Mouse (Mus musculus) brown adipose tissue, adult 24 weeks (tissue): ENCODE measurements at regions not wholly inside any gene's neighbourhood (a gene's known extent, or its start where the extent isn't known, plus 50 kb on each side); places are given as distances from the start of the nearest gene placed in this dataset.
A peak's percentile ranks its signal among the peaks of the same experiment; 100 is the strongest.

ENCODE experiments used
- H3K27ac ChIP-seq: fragments of 200-500 bp; replicated peaks from 2 replicates; pipeline ENCODE4 v1.5.1; 2012; ENCODE audit warnings: low read depth, mild to moderate bottlenecking, low read length
- H3K4me1 ChIP-seq: fragments of 200-500 bp; 2 replicates; pipeline ENCODE4 v1.6.1; 2012; ENCODE audit warnings: low read length, mixed read lengths; ENCODE audit not compliant: control insufficient read depth, insufficient read depth, insufficient read length
- H3K4me3 ChIP-seq: fragments of 200-500 bp; 2 replicates; pipeline ENCODE4 v1.5.1; 2012; ENCODE audit warnings: low read depth, mild to moderate bottlenecking, low read length, moderate library complexity; ENCODE audit not compliant: insufficient read depth

DNA sequence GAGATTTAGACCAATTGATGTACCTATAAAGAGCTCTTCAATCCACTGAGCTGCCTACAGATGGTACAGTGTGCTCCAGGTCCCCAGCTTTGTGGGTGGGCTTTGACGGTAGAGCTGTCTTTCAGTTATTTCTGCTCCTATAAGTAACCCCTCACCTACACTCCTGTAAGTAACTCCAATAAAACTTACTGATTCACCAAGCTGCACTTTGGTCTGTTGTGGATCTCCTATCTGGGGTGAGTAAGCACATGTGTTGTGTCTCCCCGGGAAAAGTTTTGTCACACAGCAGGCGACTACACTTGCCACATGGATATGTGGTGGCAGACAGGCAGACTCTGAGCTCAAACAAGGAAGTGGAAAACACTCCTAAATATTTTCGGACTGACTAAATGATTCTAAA lies 70.4 kb upstream of the Tmem150c start:
- Histone ChIP-seq H3K27ac (no peak overlapping the region), H3K4me1 (no peaks in the 10 kb centered on the region), H3K4me3 (no peak overlapping the region)

- Histone ChIP-seq H3K27ac (no peak overlapping the region), H3K4me1 (no peaks in the 10 kb centered on the region), H3K4me3 (no peak overlapping the region)
Observed at GRCm38 (mm10) chr5:100227888-100228287, 68.3 kb upstream of the Tmem150c start.

DNA sequence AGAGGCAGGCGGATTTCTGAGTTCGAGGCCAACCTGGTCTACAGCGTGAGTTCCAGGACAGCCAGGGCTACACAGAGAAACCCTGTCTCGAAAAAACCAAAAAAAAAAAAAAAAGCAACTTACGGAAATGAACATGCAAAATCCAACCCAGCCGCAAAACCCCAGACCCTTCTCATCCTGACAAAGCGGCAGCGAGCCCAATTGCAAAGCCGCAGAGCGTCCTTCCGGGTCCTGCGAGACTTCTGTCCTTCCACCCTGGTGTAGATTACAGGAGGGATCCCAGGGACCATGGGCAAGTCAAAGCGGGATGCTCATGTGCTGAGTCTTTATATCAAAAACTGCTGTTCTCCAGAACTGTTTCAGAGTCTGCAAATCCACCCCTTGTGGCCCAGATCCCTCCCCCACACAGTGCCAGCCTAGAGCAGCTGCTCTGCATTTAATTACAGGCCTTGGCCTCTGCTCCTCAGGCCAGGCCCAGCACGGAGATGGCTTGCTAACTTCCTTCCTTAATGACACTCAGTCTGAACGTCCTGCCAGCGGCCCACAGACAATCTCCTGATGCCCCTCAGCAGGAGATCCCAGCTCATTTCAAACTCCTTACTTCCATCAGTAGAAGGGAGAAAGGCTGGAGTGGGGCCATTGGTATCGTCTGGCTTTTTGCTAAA lies 67.1 kb upstream of the Tmem150c start:
- H3K27ac ChIP-seq, result no peak overlapping the region
- H3K4me3 ChIP-seq, result no peak overlapping the region
- no peaks in the 10 kb centered on the region for H3K4me1 ChIP-seq

DNA sequence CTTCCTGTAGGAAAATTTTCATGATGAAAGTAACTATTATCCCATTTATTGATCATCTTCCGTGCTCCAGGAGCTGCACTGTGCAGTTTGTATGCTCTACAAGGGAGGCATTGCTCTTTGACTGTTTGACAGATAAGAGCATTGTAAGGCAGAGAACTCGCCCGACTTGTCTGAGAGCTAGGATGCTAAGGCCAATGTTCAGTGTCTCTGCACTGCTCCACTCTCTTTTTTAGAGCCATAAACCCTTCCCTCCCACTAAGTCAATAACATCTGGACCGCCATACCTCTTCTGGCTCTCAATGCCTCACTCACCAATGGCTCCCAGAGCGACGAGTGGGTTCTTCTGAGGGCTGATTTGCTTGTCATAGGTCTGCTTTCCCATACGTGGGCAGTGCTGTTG lies 65.9 kb upstream of the Tmem150c start:
- Histone ChIP-seq H3K4me1 (no peaks in the 10 kb centered on the region), H3K27ac (no peak overlapping the region), H3K4me3 (no peak overlapping the region)

DNA sequence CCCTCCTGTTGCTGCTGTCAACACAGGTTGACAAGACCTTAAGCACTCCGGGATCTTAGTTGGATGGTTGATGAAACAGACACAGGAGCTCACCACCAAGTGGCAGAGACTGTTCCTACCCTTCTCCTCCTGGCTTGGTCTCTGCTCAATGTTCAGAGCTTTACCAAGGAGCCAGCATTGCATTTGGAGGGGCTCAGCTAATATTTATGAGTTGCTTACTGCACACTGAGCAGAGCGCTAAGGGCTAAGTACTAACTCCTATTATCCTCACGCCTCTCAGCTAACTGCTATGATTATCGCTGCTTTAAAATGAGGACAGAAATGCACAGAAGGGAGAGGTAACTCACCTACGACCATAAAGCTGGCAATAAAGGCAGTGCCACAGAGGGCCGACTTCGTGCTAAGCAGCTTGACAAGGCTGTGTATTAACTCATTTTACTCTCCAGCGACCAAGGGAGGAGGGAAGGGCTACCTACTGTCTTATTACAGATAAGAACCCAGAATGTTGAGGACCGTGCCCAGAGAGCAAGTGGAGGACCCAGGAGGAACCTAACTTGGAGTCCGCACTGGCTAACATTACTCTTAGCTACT lies 65.3 kb upstream of the Tmem150c start:
- Histone ChIP-seq H3K4me3 (no peak overlapping the region), H3K27ac (no peak overlapping the region), H3K4me1 (no peaks in the 10 kb centered on the region)

- Histone ChIP-seq H3K4me1 (no peaks in the 10 kb centered on the region), H3K27ac (no peak overlapping the region), H3K4me3 (no peak overlapping the region)
Observed at GRCm38 (mm10) chr5:100221005-100221583, 61.5 kb upstream of the Tmem150c start.

- Histone ChIP-seq H3K4me1 (no peaks in the 10 kb centered on the region), H3K4me3 (no peak overlapping the region), H3K27ac (no peak overlapping the region)
Observed at GRCm38 (mm10) chr5:100220320-100220719, 60.7 kb upstream of the Tmem150c start.

DNA sequence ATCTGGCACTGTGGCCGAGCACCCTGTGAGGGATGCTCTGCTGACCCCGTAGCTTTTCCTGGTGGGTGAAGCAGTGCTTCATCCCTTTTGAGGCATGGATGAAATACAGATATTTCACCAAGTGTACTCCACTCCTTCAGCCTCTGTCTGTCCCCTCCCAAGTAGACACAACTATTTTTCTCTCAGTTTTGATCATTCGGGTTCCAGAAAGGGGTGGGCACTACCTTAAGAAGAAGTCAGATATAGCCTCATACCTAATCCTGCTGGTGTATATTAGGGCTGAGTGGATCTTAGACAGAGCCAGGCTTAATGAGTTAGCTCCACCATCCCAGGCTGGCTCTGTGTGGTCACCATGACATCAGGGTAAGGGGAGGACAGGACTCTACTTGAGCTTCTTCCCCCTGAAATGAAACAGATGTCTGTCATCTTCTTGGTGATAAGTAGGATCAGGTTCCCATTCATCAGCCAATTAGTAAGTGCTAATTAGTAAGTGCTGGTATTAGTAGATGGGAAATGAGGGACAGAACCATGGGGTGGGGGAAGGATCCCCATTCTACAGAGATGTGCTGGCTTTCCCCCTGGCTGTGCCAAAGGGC lies 58.7 kb upstream of the Tmem150c start:
- H3K27ac ChIP-seq, result no peak overlapping the region

DNA sequence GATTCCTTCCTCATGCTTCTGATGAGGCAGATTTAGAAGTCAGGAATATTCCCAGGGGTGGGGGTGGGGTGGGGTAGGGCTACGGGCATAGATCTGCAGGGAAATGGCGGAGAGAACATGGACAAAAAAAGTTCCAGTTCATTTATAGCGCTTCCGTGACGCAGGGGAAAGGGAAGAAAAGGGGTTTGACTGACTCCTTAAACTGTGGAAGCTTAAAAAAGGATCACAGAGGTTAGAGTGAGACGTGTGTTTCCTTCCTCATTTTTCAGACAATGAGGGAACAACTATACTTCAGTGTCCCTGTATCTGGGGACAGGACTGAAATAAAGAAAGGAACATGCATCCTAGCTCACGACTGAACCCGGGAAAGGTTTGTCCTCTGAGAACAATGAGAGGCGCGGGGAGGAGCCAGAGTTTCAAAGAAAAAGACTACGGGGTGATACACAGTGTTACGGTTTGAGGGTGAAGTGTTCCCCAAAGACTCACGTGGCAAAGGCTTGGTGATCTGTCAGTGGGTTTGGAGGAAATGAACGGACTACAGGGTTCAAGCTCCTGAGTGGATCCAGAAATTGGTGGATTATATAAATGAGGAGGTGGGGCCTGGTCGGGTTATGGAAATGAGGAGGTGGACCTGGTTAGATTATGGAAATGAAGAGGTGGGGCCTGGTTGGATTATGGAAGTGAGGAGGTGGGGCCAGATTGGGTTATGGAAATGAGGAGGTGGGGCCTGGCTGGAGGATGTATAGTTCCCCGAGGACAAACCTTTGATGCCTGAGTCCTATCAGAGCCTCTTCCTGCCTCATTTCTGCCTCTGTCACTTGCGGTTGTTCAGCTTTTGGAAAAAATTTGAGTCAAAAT lies 57.8 kb upstream of the Tmem150c start:
- no peak overlapping the region for H3K27ac ChIP-seq
- no peaks in the 10 kb centered on the region for H3K4me1 ChIP-seq
- H3K4me3 ChIP-seq, result peak overlapping the region; percentile 60

More for the DNA sequence above, 58.7 kb upstream of the Tmem150c start:
- Histone ChIP-seq H3K4me3 (no peak overlapping the region), H3K4me1 (no peaks in the 10 kb centered on the region)

DNA sequence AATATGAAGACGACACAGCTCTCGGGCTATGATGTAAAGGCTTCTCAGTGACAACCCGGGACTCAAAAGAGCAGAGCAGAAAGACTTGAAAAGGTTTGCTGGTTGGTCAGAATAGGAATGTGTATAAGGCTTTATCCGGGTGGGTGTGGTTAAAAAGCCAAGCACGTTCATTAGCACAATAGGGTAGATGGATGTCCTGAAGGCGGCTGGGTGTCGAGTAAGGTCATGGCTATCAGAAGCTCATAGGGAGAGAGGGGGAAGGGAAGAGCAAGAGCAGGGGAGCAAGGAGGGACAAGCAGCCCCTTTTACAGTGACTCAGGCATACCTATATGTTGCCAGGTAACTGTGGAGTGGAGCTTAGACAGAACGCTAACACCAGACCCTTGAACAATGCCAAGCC lies 54.3 kb upstream of the Tmem150c start:
- no peak overlapping the region for H3K4me3 ChIP-seq
- no peak overlapping the region for H3K27ac ChIP-seq
- H3K4me1 ChIP-seq, result no peaks in the 10 kb centered on the region

DNA sequence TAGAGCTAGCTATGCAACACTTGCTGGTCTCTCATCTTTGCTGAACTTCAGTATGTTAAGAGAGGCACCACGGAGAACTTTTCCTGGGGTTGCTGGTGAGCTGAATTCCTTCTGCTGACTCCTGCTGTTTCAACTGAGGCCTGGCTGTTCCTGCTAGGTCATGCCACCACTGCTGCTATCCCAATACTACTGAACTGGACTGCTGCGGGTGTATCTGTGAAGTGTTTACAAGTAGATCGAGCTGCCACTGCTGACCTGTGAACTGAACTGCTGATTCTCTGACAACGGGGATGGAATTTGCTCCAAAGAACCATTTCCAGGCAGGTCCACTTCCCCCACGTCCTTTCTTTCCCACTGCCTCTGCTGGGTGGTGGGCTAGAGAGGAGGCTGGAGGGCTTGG lies 51.1 kb upstream of the Tmem150c start:
- Histone ChIP-seq H3K4me1 (no peaks in the 10 kb centered on the region), H3K4me3 (no peak overlapping the region), H3K27ac (no peak overlapping the region)
